Mouse (Mus musculus) layer of hippocampus, adult 9-10 months (tissue): ENCODE results near the gene Ftcd.

Experiments used
- DNase-seq: peaks from one replicate; pipeline ENCODE4 v3.0.0; 2022; ENCODE audit warnings: low spot score

Gene Ftcd

DNA sequence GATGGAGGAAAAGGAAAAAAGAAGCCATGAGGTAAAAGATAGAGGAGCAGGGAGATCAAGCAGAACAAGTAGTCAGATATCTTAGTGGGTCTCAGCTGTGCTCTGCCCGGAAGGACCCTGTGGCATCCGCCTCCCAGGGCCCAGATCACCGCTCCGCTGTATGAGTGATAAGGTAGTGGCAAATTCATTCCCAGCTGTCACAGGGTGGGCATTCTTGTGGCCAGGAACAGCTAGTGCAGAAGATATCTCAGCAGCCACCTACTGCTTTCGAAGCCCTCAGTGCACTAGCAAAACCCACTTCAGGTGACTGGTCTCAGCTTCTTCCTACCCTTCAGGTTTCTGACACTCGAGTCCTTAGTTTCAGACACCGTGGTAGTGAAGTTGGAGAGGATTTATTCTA is 37.0 kb downstream of the Ftcd start:
- DNase-seq: no peak

DNA sequence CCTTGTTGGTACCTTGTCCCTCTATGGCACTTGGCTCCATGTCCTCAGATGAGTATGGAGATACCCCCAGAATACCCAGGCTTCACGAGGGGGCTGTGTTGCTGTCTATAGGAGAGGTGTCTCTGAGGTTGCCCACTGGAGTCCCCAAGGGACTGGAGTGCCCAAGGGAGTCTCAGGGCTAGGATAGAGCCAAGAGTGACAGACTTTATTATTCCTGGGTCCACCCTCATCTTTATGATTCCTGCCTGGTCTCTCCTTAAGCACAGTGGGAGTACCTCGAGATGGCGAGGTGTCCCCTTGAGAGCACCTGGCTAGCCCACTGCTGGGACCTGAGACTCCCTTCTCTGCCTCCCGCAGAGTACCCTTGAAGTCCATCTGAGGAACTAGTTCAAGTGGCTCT is 47.0 kb downstream of the Ftcd start:
- no peak for DNase-seq

DNA sequence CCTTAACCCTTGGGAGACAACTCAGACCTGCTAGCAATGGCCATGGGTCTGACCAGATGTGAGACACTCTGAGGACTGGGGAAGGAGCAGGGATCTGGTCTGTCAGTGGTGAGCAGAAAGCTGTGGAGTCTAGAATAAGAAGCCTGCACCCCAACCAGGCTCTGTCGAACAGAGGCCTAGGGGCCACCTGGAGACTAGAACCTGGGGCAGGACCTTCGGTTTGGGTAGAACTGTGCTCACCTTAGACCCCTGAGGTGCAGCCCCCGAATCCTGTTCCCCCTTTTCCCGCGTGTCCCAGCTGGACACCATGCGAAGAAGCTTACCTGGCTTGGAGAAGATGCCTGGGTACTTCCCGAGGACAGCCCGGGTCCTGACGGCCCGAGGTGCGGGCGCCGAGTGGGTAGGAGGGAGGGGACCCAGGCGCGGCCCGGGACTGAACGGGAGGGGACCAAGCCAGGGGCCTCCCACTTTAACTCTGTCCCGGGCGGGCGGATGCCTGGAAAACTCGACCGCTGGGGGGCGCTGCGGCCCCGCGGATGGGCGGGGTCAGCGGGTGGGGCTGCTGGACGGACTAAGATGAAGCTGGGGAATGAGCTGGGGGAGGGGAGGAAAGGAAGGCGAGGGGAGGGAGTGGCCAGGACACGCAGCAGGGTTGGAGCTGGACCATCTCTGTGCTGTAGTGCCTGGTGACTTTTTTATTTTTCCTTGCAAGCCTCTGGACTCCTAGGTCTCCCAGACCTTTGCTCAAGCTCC is 47.7 kb downstream of the Ftcd start, which contains the start of gene Col6a2:
Gene Col6a2 (minus strand): TSS at position 703 of the 753 bp plus-strand sequence.
- peak; percentile 26 for DNase-seq

DNA sequence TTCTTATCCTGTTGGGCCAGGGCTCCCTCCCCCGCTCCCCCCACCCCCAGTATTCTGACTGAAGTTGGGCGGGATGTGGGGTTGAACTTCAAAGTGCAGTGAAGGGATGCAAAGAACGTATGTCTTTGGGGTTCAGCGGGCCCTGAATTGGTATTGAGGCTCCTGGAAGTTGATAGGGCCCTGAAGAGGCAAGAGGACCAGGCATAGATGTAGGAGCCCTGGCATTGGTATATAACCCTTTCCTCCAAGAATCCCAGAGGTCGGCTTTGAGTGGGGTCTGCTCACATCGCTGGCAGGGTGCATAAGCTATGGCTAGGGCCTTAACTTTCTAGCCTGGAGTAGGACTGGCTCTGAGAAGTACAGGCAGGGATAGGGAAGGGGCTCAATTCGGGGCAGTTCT is 48.3 kb downstream of the Ftcd start:
- DNase-seq: no peak

DNA sequence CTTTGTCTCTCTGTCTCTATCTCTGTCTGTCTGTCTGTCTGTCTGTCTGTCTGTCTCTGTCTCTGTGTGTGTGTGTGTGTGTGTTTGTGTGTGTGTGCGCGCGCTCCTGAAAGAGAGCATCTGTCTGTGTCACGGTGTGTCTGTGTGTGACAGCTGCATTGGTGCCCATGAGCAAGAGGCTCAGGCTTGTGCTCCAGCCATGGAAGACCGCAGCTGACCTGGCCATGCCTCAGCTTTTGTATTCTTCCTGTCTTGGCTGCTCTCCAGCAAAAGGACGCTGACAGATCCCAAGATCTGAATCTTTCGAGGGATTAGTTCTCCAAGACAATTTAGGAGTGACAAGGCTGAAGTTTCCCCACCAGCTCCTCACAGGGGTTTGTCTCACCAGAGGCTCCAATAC is 49.5 kb downstream of the Ftcd start:
- no peak for DNase-seq

DNA sequence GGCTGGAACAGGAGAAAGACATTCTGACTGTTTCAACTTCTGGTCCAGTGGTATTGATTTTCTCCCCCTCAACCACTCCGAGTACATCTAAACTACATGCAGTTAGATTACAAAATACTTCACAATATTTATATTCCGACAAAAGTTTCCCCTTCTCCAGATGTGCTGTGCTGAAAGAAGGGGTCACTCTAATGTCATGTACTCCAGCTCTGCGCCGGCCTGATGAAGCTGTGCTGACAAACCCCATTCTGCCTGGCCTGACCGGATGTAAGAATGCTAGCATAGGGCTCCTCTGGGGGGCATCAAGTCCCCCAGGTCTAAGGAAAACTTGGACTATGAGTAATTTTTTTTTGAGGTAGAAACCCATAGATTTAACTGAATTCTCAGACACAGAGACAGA is 52.3 kb downstream of the Ftcd start:
- no peak for DNase-seq

DNA sequence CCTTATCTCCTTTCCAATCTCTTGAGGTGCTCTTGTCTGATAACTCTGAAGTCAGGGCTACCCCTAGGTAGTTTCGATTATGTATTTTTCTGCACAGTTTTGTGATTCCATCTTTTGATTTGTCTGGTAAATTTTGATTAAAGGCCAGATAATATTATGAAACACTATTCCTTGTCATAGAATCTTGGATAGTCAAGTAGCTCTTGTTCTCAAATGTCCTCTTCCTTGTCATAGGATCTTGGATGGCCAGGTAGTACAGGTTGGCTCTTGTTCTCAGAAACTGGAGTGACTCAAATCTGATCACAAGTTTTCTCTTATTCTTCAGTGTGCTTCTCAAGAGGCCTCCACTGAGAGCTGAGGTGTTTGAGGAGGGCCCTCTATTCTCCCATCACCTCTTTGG is 55.2 kb downstream of the Ftcd start:
- DNase-seq: no peak

DNA sequence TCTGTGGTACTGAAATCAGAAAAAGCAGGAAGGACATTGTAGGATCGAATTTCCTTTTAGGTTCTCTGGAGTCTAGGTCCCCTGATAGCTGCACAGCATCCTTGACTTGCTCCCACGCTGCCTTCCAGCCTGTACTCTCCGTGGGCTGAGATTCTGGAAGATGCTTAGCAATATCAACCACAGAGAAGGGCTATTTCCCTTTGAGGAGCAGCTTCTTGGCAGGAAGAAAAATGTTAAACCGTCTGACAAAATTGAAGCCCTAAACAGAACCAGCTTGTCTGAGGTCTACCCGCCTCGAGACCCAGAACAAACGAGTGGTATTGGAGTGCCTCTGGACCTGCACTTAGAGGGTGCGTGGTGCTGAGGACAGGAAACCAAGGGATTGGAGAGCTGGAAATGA is 57.2 kb downstream of the Ftcd start:
- DNase-seq: no peak

DNA sequence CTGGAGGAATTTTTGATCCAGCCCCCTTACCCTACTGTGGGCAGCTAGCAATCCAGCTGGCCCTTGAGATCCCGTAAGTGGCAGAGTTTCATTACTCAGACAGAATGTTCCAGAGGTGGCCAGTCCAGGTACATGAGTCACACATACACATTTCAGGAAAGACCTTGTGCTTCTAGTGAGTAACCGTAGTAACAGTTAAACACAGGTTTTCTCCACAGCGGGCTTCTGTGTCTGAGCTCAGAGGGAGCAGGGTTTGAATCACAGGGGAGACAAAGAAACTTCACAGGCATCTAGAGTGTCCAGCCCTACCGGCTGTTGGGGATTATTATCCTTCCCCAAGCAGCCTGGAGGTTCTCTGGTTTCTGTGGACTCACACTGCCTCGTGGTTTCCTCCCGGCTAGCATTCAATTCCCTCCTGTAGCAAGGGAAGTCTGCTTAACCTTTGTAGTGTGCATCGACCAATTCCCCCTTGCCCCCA is 58.7 kb downstream of the Ftcd start:
- DNase-seq: no peak

DNA sequence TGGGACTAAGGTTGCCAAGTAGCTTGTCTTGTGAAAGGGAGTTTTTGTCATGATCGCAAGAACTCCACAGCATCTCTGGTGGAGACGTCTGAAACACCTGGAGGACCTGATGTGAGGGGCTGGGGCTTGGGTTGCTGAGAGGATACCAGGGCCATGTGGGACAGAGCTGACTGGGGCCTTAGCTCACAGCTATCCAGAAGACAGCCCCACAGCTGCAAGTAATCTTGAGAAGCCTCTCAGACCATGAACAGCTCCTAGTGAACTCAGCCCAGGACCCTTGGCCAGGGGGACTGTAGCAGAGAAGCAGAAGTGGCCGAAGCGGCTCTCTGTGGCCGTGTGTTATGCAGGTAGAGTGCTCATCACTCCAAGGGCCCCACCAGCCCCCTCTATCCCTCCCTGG is 59.1 kb downstream of the Ftcd start:
- no peak for DNase-seq

DNA sequence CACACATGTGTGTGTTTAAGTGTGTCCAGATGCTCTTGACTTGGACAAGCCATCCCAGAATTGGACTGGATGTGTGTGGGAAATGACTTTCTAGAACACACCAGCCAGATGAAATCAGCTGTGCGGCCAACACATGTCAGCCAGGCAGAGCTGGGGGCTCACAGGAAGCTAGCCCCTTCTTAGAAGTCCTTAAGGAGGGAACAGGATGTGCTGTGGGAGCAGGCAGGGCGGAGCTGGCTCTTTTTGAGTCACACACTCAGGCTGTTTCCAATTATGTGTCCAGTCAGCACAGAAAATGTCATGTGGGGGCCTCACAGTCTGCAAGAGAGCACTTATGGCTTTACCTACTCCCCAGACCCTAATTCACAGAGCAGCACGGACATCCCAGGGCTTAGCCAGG is 60.6 kb downstream of the Ftcd start:
- DNase-seq: no peak

DNA sequence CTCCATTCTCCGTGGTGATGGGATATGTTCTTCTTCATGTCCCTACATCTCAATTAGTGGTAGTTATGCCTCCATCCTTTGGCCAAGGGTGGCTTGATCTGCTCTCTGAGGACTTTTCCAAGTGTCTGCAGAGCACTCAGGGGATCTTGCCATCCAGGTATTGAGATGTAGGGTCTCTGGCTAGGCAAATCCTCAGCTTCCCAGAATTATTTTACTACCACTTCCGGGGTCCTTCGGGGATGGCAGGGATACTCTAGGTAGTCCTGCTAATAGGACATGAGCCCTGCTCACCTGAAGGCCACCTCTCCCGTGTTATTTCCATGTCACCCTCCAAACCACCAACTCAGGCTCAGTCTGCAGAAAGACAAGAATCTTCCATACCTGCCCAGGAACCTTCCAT is 61.2 kb downstream of the Ftcd start:
- no peak for DNase-seq
